Mouse (Mus musculus): ENCODE results near the gene Cfd. TPM values are rescaled to one million over a fixed set of nuclear protein-coding genes. Genes with fewer than 3 reads are reported as not detected.

The Cfd gene
- polyA plus RNA-seq, 2 experiments: 0.29 TPM; not detected in 1

GRCm38 (mm10) chr10:79936284-79936910 lies 45.7 kb downstream of the Cfd start:
- H3K9me3 ChIP-seq (ENCODE audit: control insufficient read depth, low read length): no peaks in the 10 kb centered on the region
- no peaks in the 10 kb centered on the region; the same call in 1 of the 2 replicates for H3K36me3 ChIP-seq (replicated peaks; ENCODE audit: control insufficient read depth, insufficient read depth, low read depth)
- no peak overlapping the region for H3K4me2 ChIP-seq (ENCODE audit: low read depth)
- no peak overlapping the region for H3K9ac ChIP-seq (replicated peaks)
- TF ChIP-seq EP300 (IDR thresholded peaks at IDR 0.05; ENCODE audit: low read depth): no peak
- TF ChIP-seq CTCF (IDR thresholded peaks at IDR 0.05; ENCODE audit: low read depth): no peak
- 59% methylated on average over 10 of the region's 10 CpGs for WGBS (ENCODE audit: insufficient replicate concordance)
- no peak for ATAC-seq (ENCODE audit: insufficient read depth)
- H3K4me3 ChIP-seq (ENCODE audit: insufficient read depth in 1 of 2, low read depth in 2 of 2, low read length in 2 of 2): no peak overlapping the region
- peak overlapping the region; percentile 25 for H3K27ac ChIP-seq
- H3K4me1 ChIP-seq (replicated peaks; ENCODE audit: control insufficient read depth in 2 of 2, insufficient read depth in 2 of 2, low read length in 1 of 2): peaks cover 0 to 11% of the 10 kb centered on the region in 2 experiments; a peak in 3 of 4 replicates
- DNase-seq (ENCODE audit: low read depth in 3 of 3, low spot score in 3 of 3): no peak
- no peaks in the 10 kb centered on the region for H3K27me3 ChIP-seq (ENCODE audit: control insufficient read depth, insufficient read depth, low read length)

GRCm38 (mm10) chr10:79936911-79937441 lies 46.3 kb downstream of the Cfd start:
- 52% methylated on average over 27 of the region's 27 CpGs for WGBS (ENCODE audit: insufficient replicate concordance)
- Histone ChIP-seq H3K4me3 (ENCODE audit: insufficient read depth in 1 of 2, low read depth in 2 of 2, low read length in 2 of 2) (no peak overlapping the region), H3K27ac (no peak overlapping the region; the same call in 1 of the 2 replicates), H3K9ac (replicated peaks) (no peak overlapping the region), H3K4me1 (replicated peaks; ENCODE audit: control insufficient read depth in 2 of 2, insufficient read depth in 2 of 2, low read length in 1 of 2) (peaks cover 0 to 11% of the 10 kb centered on the region in 2 experiments; a peak in 3 of 4 replicates), H3K36me3 (replicated peaks; ENCODE audit: control insufficient read depth, insufficient read depth, low read depth) (no peaks in the 10 kb centered on the region; the same call in 1 of the 2 replicates), H3K4me2 (ENCODE audit: low read depth) (peak overlapping the region; percentile 24; the same call in 1 of the 2 replicates), H3K27me3 (ENCODE audit: control insufficient read depth, insufficient read depth, low read length) (no peaks in the 10 kb centered on the region), H3K9me3 (ENCODE audit: control insufficient read depth, low read length) (no peaks in the 10 kb centered on the region)
- DNase-seq (ENCODE audit: low read depth in 3 of 3, low spot score in 3 of 3) (no peak), ATAC-seq (ENCODE audit: insufficient read depth) (peak; percentile 32; the same call in 1 of the 2 replicates)
- TF ChIP-seq CTCF (IDR thresholded peaks at IDR 0.05; ENCODE audit: low read depth): no peak

GRCm38 (mm10) chr10:79937775-79938526 lies 47.3 kb downstream of the Cfd start:
- no peak for TF ChIP-seq CTCF (IDR thresholded peaks at IDR 0.05; ENCODE audit: low read depth)
- no peak for TF ChIP-seq EP300 (IDR thresholded peaks at IDR 0.05; ENCODE audit: low read depth)
- Histone ChIP-seq H3K9ac (replicated peaks) (no peak overlapping the region), H3K4me2 (ENCODE audit: low read depth) (peak overlapping the region; percentile 24; the same call in 1 of the 2 replicates), H3K4me3 (ENCODE audit: insufficient read depth in 1 of 2, low read depth in 2 of 2, low read length in 2 of 2) (no peak overlapping the region), H3K27ac (0 out of 2 replicates have a peak overlapping the region, but pooled peaks have one; percentile 25), H3K27me3 (ENCODE audit: control insufficient read depth, insufficient read depth, low read length) (no peaks in the 10 kb centered on the region), H3K4me1 (replicated peaks; ENCODE audit: control insufficient read depth in 2 of 2, insufficient read depth in 2 of 2, low read length in 1 of 2) (peaks cover 0 to 12% of the 10 kb centered on the region in 2 experiments; a peak in 3 of 4 replicates), H3K36me3 (replicated peaks; ENCODE audit: control insufficient read depth, insufficient read depth, low read depth) (no peaks in the 10 kb centered on the region; the same call in 1 of the 2 replicates), H3K9me3 (ENCODE audit: control insufficient read depth, low read length) (no peaks in the 10 kb centered on the region)
- ATAC-seq (ENCODE audit: insufficient read depth): peak; percentile 40
- no peak for DNase-seq (ENCODE audit: low read depth in 3 of 3, low spot score in 3 of 3)
- 60% methylated on average over 11 of the region's 11 CpGs for WGBS (ENCODE audit: insufficient replicate concordance)

GRCm38 (mm10) chr10:79940749-79941148 lies 50.1 kb downstream of the Cfd start:
- ATAC-seq (ENCODE audit: insufficient read depth) (no peak), DNase-seq (ENCODE audit: low read depth in 3 of 3, low spot score in 3 of 3) (no peak)
- no peaks in the 10 kb centered on the region for H3K27me3 ChIP-seq (ENCODE audit: control insufficient read depth, insufficient read depth, low read length)
- peaks cover 15 to 33% of the 10 kb centered on the region in 2 experiments for H3K4me1 ChIP-seq (replicated peaks; ENCODE audit: control insufficient read depth in 2 of 2, insufficient read depth in 2 of 2, low read length in 1 of 2)
- no peak overlapping the region for H3K27ac ChIP-seq
- no peak overlapping the region for H3K4me3 ChIP-seq (ENCODE audit: insufficient read depth in 1 of 2, low read depth in 2 of 2, low read length in 2 of 2)
- H3K9ac ChIP-seq (replicated peaks): no peak overlapping the region
- TF ChIP-seq EP300 (IDR thresholded peaks at IDR 0.05; ENCODE audit: low read depth): no peak
- TF ChIP-seq CTCF (IDR thresholded peaks at IDR 0.05; ENCODE audit: low read depth): no peak
- WGBS (ENCODE audit: insufficient replicate concordance): 24% methylated on average over 7 of the region's 7 CpGs
- no peak overlapping the region for H3K4me2 ChIP-seq (ENCODE audit: low read depth)
- H3K9me3 ChIP-seq (ENCODE audit: control insufficient read depth, low read length): no peaks in the 10 kb centered on the region
- H3K36me3 ChIP-seq (replicated peaks; ENCODE audit: control insufficient read depth, insufficient read depth, low read depth): no peaks in the 10 kb centered on the region

Small RNA genes within 50 kb of the gene (microRNA-seq; reads per million reads assigned to microRNA genes)
- not detected for gene Mir6910

Other genes with a start within 250 kb of the Cfd start
Only the 30 nearest of the 35 such genes appear.
- gene Tpgs1, start 221.5 kb upstream of the Cfd start, polyA plus RNA-seq (2012; rRNA removed): 14.3 and 18.7 TPM in 2 replicates
- 24.5 and 25.7 TPM in 2 replicates for gene Tpgs1, start 221.5 kb upstream of the Cfd start, polyA plus RNA-seq (2014; fragmentation: Nextera tagmentation; extraction: Ambion mirVana)
- 106 and 127 TPM in 2 replicates for gene Cdc34, start 208.7 kb upstream of the Cfd start, polyA plus RNA-seq (2012; rRNA removed)
- gene Cdc34, start 208.7 kb upstream of the Cfd start, polyA plus RNA-seq (2014; fragmentation: Nextera tagmentation; extraction: Ambion mirVana): 115 and 124 TPM in 2 replicates
- gene Gzmm, start 201.8 kb upstream of the Cfd start, polyA plus RNA-seq (2012; rRNA removed): 0.13 TPM in 2 replicates
- not detected in 2 replicates for gene Gzmm, start 201.8 kb upstream of the Cfd start, polyA plus RNA-seq (2014; fragmentation: Nextera tagmentation; extraction: Ambion mirVana)
- gene Bsg, start 186.4 kb upstream of the Cfd start, polyA plus RNA-seq (2012; rRNA removed): 469 and 579 TPM in 2 replicates
- 809 and 828 TPM in 2 replicates for gene Bsg, start 186.4 kb upstream of the Cfd start, polyA plus RNA-seq (2014; fragmentation: Nextera tagmentation; extraction: Ambion mirVana)
- 0.09 and 0.17 TPM in 2 replicates for gene Hcn2, start 174.2 kb upstream of the Cfd start, polyA plus RNA-seq (2012; rRNA removed)
- not detected in 2 replicates for gene Hcn2, start 174.2 kb upstream of the Cfd start, polyA plus RNA-seq (2014; fragmentation: Nextera tagmentation; extraction: Ambion mirVana)
- gene Polrmt, start 144.3 kb upstream of the Cfd start, polyA plus RNA-seq (2012; rRNA removed): 17.4 and 17.9 TPM in 2 replicates
- 10.1 and 13.3 TPM in 2 replicates for gene Polrmt, start 144.3 kb upstream of the Cfd start, polyA plus RNA-seq (2014; fragmentation: Nextera tagmentation; extraction: Ambion mirVana)
- gene Fgf22, start 135.8 kb upstream of the Cfd start, polyA plus RNA-seq (2012; rRNA removed): not detected in 2 replicates
- gene Fgf22, start 135.8 kb upstream of the Cfd start, polyA plus RNA-seq (2014; fragmentation: Nextera tagmentation; extraction: Ambion mirVana): not detected in 2 replicates
- 46.4 and 51.3 TPM in 2 replicates for gene Rnf126, start 123.9 kb upstream of the Cfd start, polyA plus RNA-seq (2012; rRNA removed)
- gene Rnf126, start 123.9 kb upstream of the Cfd start, polyA plus RNA-seq (2014; fragmentation: Nextera tagmentation; extraction: Ambion mirVana): 27.7 and 33.7 TPM in 2 replicates
- gene Fstl3, start 113.6 kb upstream of the Cfd start, polyA plus RNA-seq (2012; rRNA removed): 0.54 and 0.56 TPM in 2 replicates
- 0.18 and 0.23 TPM in 2 replicates for gene Fstl3, start 113.6 kb upstream of the Cfd start, polyA plus RNA-seq (2014; fragmentation: Nextera tagmentation; extraction: Ambion mirVana)
- gene Prss57, start 99.9 kb upstream of the Cfd start, polyA plus RNA-seq (2012; rRNA removed): 1.6 TPM in 2 replicates
- 3.2 and 4.9 TPM in 2 replicates for gene Prss57, start 99.9 kb upstream of the Cfd start, polyA plus RNA-seq (2014; fragmentation: Nextera tagmentation; extraction: Ambion mirVana)
- 3.4 and 3.5 TPM in 2 replicates for gene Palm, start 97.3 kb upstream of the Cfd start, polyA plus RNA-seq (2012; rRNA removed)
- 4.0 and 4.1 TPM in 2 replicates for gene Palm, start 97.3 kb upstream of the Cfd start, polyA plus RNA-seq (2014; fragmentation: Nextera tagmentation; extraction: Ambion mirVana)
- gene Misp, start 69.9 kb upstream of the Cfd start, polyA plus RNA-seq (2012; rRNA removed): 0.13 and 0.18 TPM in 2 replicates
- gene Misp, start 69.9 kb upstream of the Cfd start, polyA plus RNA-seq (2014; fragmentation: Nextera tagmentation; extraction: Ambion mirVana): 0.41 TPM in 1 of 2 replicates, not detected in the other
- 118 and 126 TPM in 2 replicates for gene Ptbp1, start 36.4 kb upstream of the Cfd start, polyA plus RNA-seq (2012; rRNA removed)
- gene Ptbp1, start 36.4 kb upstream of the Cfd start, polyA plus RNA-seq (2014; fragmentation: Nextera tagmentation; extraction: Ambion mirVana): 84.5 and 99.8 TPM in 2 replicates
- gene Prtn3, start 16.4 kb upstream of the Cfd start, polyA plus RNA-seq (2012; rRNA removed): 133 and 152 TPM in 2 replicates
- gene Prtn3, start 16.4 kb upstream of the Cfd start, polyA plus RNA-seq (2014; fragmentation: Nextera tagmentation; extraction: Ambion mirVana): 86.8 and 132 TPM in 2 replicates
- gene Plppr3, start 16.2 kb upstream of the Cfd start, polyA plus RNA-seq (2012; rRNA removed): 6.7 and 7.0 TPM in 2 replicates
- 2.8 and 3.0 TPM in 2 replicates for gene Plppr3, start 16.2 kb upstream of the Cfd start, polyA plus RNA-seq (2014; fragmentation: Nextera tagmentation; extraction: Ambion mirVana)
- gene Elane, start 4.6 kb upstream of the Cfd start, polyA plus RNA-seq (2012; rRNA removed): 52.2 and 61.9 TPM in 2 replicates
- gene Elane, start 4.6 kb upstream of the Cfd start, polyA plus RNA-seq (2014; fragmentation: Nextera tagmentation; extraction: Ambion mirVana): 116 and 151 TPM in 2 replicates
- 13.3 and 14.3 TPM in 2 replicates for gene Med16, start 18.1 kb downstream of the Cfd start, polyA plus RNA-seq (2012; rRNA removed)
- gene Med16, start 18.1 kb downstream of the Cfd start, polyA plus RNA-seq (2014; fragmentation: Nextera tagmentation; extraction: Ambion mirVana): 10.0 and 12.0 TPM in 2 replicates
- not detected in 2 replicates for gene Gm26602, start 20.0 kb downstream of the Cfd start, polyA plus RNA-seq (2012; rRNA removed)
- gene Gm26602, start 20.0 kb downstream of the Cfd start, polyA plus RNA-seq (2014; fragmentation: Nextera tagmentation; extraction: Ambion mirVana): not detected in 2 replicates
- gene Kiss1r, start 26.1 kb downstream of the Cfd start, polyA plus RNA-seq (2012; rRNA removed): 0.17 and 0.30 TPM in 2 replicates
- 0.11 TPM in 1 of 2 replicates, not detected in the other for gene Kiss1r, start 26.1 kb downstream of the Cfd start, polyA plus RNA-seq (2014; fragmentation: Nextera tagmentation; extraction: Ambion mirVana)
- 34.7 and 41.4 TPM in 2 replicates for gene R3hdm4, start 30.4 kb downstream of the Cfd start, polyA plus RNA-seq (2012; rRNA removed)
- gene R3hdm4, start 30.4 kb downstream of the Cfd start, polyA plus RNA-seq (2014; fragmentation: Nextera tagmentation; extraction: Ambion mirVana): 38.5 and 46.0 TPM in 2 replicates
- 5.5 and 6.4 TPM in 2 replicates for gene Arid3a, start 36.2 kb downstream of the Cfd start, polyA plus RNA-seq (2012; rRNA removed)
- 3.4 and 3.9 TPM in 2 replicates for gene Arid3a, start 36.2 kb downstream of the Cfd start, polyA plus RNA-seq (2014; fragmentation: Nextera tagmentation; extraction: Ambion mirVana)
- 22.3 and 24.7 TPM in 2 replicates for gene Wdr18, start 69.3 kb downstream of the Cfd start, polyA plus RNA-seq (2012; rRNA removed)
- gene Wdr18, start 69.3 kb downstream of the Cfd start, polyA plus RNA-seq (2014; fragmentation: Nextera tagmentation; extraction: Ambion mirVana): 58.4 TPM in 2 replicates
- 0.01 and 0.03 TPM in 2 replicates for gene Grin3b, start 79.9 kb downstream of the Cfd start, polyA plus RNA-seq (2012; rRNA removed)
- 0.13 TPM in 1 of 2 replicates, not detected in the other for gene Grin3b, start 79.9 kb downstream of the Cfd start, polyA plus RNA-seq (2014; fragmentation: Nextera tagmentation; extraction: Ambion mirVana)
- 59.7 and 79.7 TPM in 2 replicates for gene Tmem259, start 93.5 kb downstream of the Cfd start, polyA plus RNA-seq (2012; rRNA removed)
- 5.9 and 8.6 TPM in 2 replicates for gene Tmem259, start 93.5 kb downstream of the Cfd start, polyA plus RNA-seq (2014; fragmentation: Nextera tagmentation; extraction: Ambion mirVana)
- 14.3 and 15.8 TPM in 2 replicates for gene Cnn2, start 97.7 kb downstream of the Cfd start, polyA plus RNA-seq (2012; rRNA removed)
- gene Cnn2, start 97.7 kb downstream of the Cfd start, polyA plus RNA-seq (2014; fragmentation: Nextera tagmentation; extraction: Ambion mirVana): 33.8 and 39.7 TPM in 2 replicates
- 11.2 and 12.7 TPM in 2 replicates for gene Abca7, start 105.6 kb downstream of the Cfd start, polyA plus RNA-seq (2012; rRNA removed)
- 4.9 and 6.0 TPM in 2 replicates for gene Abca7, start 105.6 kb downstream of the Cfd start, polyA plus RNA-seq (2014; fragmentation: Nextera tagmentation; extraction: Ambion mirVana)
- 17.5 and 20.9 TPM in 2 replicates for gene Arhgap45, start 125.8 kb downstream of the Cfd start, polyA plus RNA-seq (2012; rRNA removed)
- gene Arhgap45, start 125.8 kb downstream of the Cfd start, polyA plus RNA-seq (2014; fragmentation: Nextera tagmentation; extraction: Ambion mirVana): 7.9 and 9.3 TPM in 2 replicates
- 77.0 and 121 TPM in 2 replicates for gene Polr2e, start 148.9 kb downstream of the Cfd start, polyA plus RNA-seq (2012; rRNA removed)
- 88.0 and 90.2 TPM in 2 replicates for gene Polr2e, start 148.9 kb downstream of the Cfd start, polyA plus RNA-seq (2014; fragmentation: Nextera tagmentation; extraction: Ambion mirVana)
- gene Gpx4, start 156.3 kb downstream of the Cfd start, polyA plus RNA-seq (2012; rRNA removed): 274 and 388 TPM in 2 replicates
- gene Gpx4, start 156.3 kb downstream of the Cfd start, polyA plus RNA-seq (2014; fragmentation: Nextera tagmentation; extraction: Ambion mirVana): 705 and 724 TPM in 2 replicates
- gene Sbno2, start 214.7 kb downstream of the Cfd start, polyA plus RNA-seq (2012; rRNA removed): 10.0 and 10.1 TPM in 2 replicates
- gene Sbno2, start 214.7 kb downstream of the Cfd start, polyA plus RNA-seq (2014; fragmentation: Nextera tagmentation; extraction: Ambion mirVana): 6.6 and 7.6 TPM in 2 replicates